Mouse (Mus musculus) frontal cortex, adult (tissue): ENCODE data around the gene Utf1.

Experiments used
- ATAC-seq: cut with Nextera tagmentation; 2 replicates; pipeline ENCODE4 v1.9.2; 2017; ENCODE audit warnings: mild to moderate bottlenecking, moderate library complexity, mixed read lengths; ENCODE audit not compliant: low TSS enrichment

The Utf1 gene

DNA sequence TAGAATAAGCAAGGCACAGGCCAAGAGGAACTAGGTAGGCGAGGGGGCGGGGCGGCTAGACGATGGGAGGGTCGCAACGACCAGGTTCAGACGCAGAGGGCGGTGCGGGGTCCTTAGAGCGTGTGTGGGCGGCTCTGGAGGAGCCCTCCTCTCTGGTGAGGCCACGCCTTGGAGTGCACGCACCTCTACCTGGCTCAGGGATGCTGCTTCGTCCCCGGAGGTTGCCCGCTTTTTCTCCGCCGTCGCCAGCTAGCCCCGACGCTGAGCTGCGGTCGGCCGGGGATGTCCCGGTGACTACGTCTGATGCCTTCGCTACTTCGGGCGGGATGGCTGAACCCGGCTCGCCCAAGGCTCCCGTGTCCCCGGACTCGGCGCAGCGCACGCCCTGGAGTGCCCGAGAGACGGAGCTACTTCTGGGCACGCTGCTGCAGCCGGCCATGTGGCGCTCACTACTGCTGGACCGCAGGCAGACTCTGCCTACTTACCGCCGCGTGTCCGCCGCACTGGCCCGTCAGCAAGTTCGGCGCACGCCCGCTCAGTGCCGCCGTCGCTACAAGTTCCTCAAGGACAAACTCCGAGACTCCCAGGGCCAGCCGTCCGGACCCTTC lies at the start of gene Utf1:
Utf1 (plus strand) TSS at position 116 of the 608 bp plus-strand sequence.
- no peak for ATAC-seq

DNA sequence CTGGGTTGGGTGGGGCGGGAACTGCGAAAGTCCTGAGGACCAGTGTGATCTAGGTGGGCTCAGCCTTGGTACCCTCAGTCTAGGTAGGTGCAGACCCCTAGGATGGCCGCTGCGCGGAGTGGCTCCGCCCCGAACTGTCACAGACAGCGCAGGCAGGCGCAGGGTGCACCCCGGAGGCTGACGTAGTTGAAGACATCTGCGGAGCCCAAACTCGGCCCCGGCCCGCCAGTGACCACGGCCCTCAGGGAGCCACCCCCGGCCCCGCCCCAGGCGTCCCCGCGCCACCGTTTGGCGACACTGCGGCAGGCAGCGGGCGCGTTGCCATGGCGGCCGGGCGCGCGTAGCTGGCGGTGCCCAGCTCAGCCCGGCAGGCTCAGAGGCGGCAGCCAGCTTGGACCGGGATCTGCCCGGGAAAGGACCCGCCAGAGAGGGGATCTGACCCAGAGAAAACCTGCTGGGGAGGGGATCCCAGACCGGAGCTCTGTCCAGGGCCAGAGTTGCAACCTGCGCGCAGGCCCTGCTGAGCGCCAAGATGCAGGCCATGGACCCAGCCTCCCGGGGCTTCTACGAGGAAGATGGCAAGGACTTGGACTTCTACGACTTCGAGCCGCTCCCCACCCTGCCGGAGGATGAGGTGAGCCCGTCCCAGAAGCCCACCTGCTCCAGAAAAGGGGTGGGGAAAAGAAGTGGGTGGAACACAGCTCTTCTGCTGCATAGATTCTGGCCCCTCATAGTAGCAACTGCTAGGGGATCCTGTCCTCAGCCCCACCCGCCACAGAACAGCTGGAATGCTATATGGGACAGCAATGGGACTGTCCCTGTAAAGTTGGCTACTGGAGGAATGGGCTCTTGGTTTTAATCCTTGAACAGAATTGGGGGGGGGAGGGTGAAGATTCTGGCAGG lies 48.7 kb upstream of the Utf1 start, which contains the start of gene Kndc1:
Kndc1 (plus strand) TSS at position 42 of the 903 bp plus-strand sequence.
- ATAC-seq: peak; percentile 58

DNA sequence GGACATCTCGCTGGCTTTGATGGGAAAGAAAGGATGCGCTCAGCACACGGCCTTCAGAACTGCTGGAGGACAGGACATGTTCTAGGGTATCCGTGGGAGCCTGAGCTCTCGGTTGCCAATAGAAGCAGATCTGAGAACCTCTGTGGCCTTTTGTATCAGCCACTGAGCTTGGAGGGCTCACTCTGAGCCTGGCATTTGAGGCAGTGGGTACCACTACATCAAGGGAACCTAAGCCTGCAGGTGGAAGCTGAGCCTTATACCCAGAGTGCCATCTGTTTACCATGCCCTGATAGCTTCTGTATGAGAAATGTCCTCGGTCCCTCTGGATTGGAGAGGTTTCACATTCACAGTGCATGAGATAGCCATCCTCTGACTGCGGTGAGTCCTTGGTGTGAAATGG lies 47.3 kb upstream of the Utf1 start:
- no peak for ATAC-seq

DNA sequence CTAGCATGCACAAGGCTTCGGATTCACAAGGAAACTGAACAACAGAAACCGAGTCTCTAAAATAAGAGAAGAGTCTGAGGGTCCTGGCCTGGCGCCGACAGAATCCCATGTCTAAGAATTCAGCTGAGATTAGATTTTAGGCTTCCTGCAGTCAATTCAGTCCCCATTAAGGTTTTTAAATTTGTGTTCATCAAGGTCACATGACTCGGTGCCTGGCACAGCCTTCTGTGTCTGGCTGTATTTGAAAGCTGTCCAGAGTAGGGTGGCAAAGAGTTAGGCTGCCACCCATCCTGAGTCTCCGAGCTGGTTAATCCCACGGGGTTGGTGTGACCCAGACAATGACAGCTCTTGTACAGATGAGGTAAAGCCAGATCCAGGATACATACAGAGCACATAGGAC lies 46.8 kb upstream of the Utf1 start:
- ATAC-seq: no peak

GRCm38 (mm10) chr7:139898606-139899005 lies 45.0 kb upstream of the Utf1 start:
- ATAC-seq: no peak

GRCm38 (mm10) chr7:139899505-139899904 lies 44.1 kb upstream of the Utf1 start:
- ATAC-seq: peak; percentile 74; the same call in 1 of the 2 replicates

DNA sequence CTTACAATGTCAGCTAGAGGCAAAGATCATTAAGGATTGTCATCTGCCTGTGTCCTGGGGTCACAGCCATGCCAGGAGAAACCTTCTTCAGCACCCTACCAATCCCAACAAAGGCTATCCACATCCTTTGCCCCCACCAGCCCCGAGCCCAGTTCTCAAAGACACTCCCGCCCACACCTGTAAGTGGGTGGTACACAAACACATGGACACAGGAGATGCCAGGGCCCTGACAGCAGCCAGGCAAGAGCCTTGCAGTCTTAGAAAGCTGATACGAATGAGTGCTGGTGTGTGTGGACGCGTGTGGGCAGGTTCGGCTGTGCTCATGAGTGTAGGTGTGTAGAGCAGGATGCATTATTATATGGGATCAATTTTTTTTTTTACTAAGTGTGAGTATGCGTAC lies 43.1 kb upstream of the Utf1 start:
- ATAC-seq: no peak

GRCm38 (mm10) chr7:139900896-139901295 lies 42.7 kb upstream of the Utf1 start:
- ATAC-seq: no peak

- no peak for ATAC-seq
These were observed 41.6 kb upstream of the Utf1 start for GRCm38 (mm10) chr7:139901981-139902380.

GRCm38 (mm10) chr7:139905261-139905660 lies 38.3 kb upstream of the Utf1 start:
- no peak for ATAC-seq

DNA sequence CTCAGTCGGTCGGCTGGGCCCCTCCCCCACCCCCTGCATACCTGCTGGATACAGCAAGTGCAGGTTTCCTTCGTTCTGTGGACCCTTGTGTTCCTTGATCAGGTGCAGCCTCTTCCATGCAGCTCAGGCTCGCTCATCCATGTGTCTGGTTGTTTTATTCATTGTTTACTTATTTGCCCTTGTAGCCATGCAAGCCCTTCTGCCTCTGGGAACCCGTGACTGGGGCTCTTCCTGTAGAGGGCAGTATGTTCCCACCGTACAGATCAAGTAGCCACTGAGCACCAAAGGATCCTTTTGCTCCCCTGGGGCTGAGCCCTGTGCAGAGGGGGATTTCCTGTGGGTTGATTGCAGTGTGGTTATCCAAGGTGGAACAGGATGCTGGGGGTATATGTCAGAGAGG lies 37.9 kb upstream of the Utf1 start:
- no peak for ATAC-seq

- 0 out of 2 replicates have a peak, but pooled peaks have one; percentile 15 for ATAC-seq
These were observed 35.4 kb upstream of the Utf1 start for GRCm38 (mm10) chr7:139908176-139908575.

DNA sequence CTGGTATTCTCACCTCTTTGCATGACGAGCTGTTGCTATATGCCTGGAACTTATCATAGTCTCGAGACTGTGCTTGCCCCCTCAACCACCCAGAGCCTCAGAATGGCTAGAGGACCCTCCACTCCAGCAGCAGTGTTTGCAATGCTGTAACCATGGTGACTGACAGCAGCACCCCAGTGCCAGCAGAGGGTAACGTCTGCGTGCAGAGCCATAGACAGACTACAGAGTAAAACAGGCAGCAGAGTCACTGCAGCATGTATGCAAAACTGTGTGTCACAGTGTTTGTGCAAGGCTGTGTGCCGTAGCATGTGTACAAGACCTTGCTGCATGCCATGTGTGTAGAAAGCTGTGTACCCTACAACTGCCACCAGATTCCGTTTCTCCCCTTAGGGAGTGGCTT lies 34.1 kb upstream of the Utf1 start:
- ATAC-seq: no peak

GRCm38 (mm10) chr7:139910204-139910835 lies 33.3 kb upstream of the Utf1 start:
- ATAC-seq: no peak

GRCm38 (mm10) chr7:139914141-139915047 lies 29.2 kb upstream of the Utf1 start:
- ATAC-seq: no peak

GRCm38 (mm10) chr7:139915646-139916257 lies 27.8 kb upstream of the Utf1 start:
- ATAC-seq: no peak

DNA sequence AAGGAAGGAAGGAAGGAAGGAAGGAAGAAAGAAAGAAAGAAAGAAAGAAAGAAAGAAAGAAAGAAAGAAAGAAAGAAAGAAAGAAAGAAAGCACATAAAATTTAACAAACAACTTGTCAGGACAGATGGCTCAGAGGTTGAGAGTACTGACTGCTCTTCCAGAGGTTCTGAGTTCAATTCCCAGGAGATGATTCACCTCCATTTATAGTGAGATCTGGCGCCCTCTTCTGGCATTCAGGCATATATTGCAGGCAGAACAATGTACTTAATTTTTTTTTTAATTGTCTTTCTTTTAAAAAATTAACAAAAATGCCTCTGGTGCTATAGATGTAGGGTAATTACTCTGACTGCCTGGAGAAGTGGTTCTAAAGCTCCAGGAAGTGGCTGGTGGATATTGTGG lies 27.2 kb upstream of the Utf1 start:
- no peak for ATAC-seq

GRCm38 (mm10) chr7:139918262-139918661 lies 25.3 kb upstream of the Utf1 start:
- no peak for ATAC-seq

DNA sequence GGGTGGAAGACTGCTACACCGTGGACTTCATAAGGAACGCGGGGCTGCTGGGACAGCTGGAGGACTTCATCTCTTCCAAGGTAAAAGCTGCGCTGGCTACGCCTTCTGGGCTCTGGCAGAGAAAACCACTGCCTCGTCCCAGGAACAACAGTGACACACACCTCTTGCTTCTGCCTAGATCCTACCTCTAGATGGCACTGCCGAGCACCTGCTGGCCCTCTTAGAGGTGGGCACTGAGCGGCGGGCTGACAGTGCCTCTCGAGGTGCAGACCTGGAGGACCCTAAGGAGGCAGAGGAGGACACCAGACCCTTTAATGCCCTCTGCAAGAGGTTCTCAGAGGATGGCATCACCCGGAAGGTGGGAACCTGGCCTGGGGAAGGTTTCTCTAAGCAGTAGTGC lies 12.9 kb upstream of the Utf1 start:
- peak; percentile 72; the same call in 1 of the 2 replicates for ATAC-seq

DNA sequence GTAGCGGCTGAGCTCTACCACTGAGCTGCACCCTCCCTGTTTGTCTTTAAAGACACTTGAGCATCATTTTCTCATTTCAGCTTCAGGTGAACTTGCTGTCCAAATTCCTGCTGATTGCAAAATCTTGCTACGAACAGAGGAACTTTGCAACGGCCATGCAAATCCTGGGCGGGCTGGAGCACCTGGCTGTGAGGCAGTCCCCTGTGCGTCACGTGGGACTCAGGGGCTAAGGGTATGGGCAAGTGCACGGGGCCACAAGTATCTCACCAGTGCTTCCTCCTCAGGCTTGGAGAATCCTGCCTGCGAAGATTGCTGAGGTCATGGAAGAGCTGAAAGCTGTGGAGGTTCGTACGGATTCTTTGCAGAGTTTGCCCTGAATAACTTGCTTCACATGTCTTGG lies 6.9 kb upstream of the Utf1 start:
- ATAC-seq: no peak

DNA sequence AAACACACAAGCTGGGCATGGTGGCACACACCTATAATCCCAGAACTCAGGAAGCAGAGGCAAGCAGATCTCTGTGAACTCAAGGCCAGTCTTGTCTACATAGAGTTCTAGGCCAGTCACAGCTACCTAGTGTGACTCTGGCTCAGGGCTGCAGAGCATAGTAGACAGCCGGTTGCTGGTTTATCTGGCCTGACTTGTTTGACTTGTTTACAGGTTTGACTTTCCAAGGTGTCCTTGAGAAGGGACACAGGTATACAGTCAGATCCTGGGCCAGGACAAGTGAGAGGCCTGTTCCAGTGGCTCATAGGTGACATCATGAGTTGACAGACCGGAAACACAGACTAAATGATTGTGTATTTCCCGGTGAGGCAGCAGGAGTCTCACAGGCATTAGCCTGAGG lies 6.5 kb upstream of the Utf1 start:
- no peak for ATAC-seq
